Mouse (Mus musculus) hindbrain, embryonic 12.5 days (tissue): ENCODE results near the gene Ncoa7. TPM values are rescaled to one million over a fixed set of nuclear protein-coding genes. Genes with fewer than 3 reads are reported as not detected.

ENCODE experiments used
- ATAC-seq: fragments of 200-750 bp; cut with Nextera tagmentation; 2 replicates; pipeline ENCODE4 v1.8.0; 2017; ENCODE audit warnings: moderate TSS enrichment; ENCODE audit not compliant: low FRiP score
- H3K27ac ChIP-seq: fragments of 300-500 bp; sonication (generic); 2 replicates; pipeline ENCODE4 v1.5.1; 2016; ENCODE audit warnings: mild to moderate bottlenecking
- H3K27me3 ChIP-seq: fragments of 300-500 bp; sonication (generic); 2 replicates; pipeline ENCODE4 v1.6.1; 2016; ENCODE audit warnings: mild to moderate bottlenecking
- H3K36me3 ChIP-seq: fragments of 300-500 bp; sonication (generic); 2 replicates; pipeline ENCODE4 v1.6.1; 2016; ENCODE audit warnings: mild to moderate bottlenecking
- H3K4me1 ChIP-seq: fragments of 300-500 bp; sonication (generic); 2 replicates; pipeline ENCODE4 v1.6.1; 2016
- H3K4me2 ChIP-seq: fragments of 300-500 bp; sonication (generic); replicated peaks from 2 replicates; pipeline ENCODE4 v1.6.1; 2016; ENCODE audit warnings: mild to moderate bottlenecking
- H3K4me3 ChIP-seq: fragments of 300-500 bp; sonication (generic); 2 replicates; pipeline ENCODE4 v1.5.1; 2016; ENCODE audit warnings: mild to moderate bottlenecking
- H3K9ac ChIP-seq: fragments of 300-500 bp; sonication (generic); 2 replicates; pipeline ENCODE4 v1.6.1; 2016; ENCODE audit warnings: mild to moderate bottlenecking, moderate library complexity
- H3K9me3 ChIP-seq: fragments of 300-500 bp; sonication (generic); replicated peaks from 2 replicates; pipeline ENCODE4 v1.6.1; 2016; ENCODE audit warnings: mild to moderate bottlenecking
- WGBS: fragments of 180-500 bp; shearing (Covaris S2); methylation state at CpG from one replicate; pipeline ENCODE4 v1.1.7; 2016; 5-methylcytosine and 5-hydroxymethylcytosine counted together
- polyA plus RNA-seq: library from polyadenylated mRNA; unstranded; fragments of >200 nt; fragmentation: Nextera tagmentation; extraction: Ambion mirVana; gene quantifications from 2 replicates; pipeline ENCODE4 v1.2.1, GENCODE M21; 2016

Ncoa7 gene
- polyA plus RNA-seq, 1 experiment from 2014 or later: 8.6 TPM

- Histone ChIP-seq H3K4me3 (no peak overlapping the region), H3K4me1 (no peaks in the 10 kb centered on the region), H3K27ac (no peak overlapping the region), H3K9me3 (no peaks in the 10 kb centered on the region), H3K36me3 (no peaks in the 10 kb centered on the region), H3K9ac (no peak overlapping the region), H3K4me2 (no peak overlapping the region), H3K27me3 (no peaks in the 10 kb centered on the region)
- 85% methylated on average over 5 of the region's 5 CpGs for WGBS
- no peak for ATAC-seq
These were observed 73.7 kb downstream of the Ncoa7 start for GRCm38 (mm10) chr10:30729157-30730096.

DNA sequence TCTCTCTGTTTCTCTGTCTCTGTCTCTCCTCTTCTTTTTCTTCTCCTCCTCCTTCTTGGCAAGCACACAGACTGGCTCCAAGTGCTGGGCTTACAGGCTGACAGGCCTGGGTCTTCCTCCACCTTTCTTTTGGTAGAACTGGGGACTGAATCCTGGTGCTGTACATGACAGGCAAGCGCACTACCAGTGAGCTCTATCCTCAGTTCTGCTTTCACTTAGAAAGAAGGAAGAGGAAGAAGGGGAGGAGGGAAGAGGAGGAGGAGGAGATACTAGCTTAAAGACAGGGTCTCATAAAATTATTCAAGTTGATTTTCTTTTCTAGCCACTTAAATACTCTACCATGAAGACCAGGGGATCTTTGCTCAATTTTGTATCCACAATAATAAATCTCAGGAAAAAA, 80.1 kb downstream of the Ncoa7 start:
- Histone ChIP-seq H3K9ac (no peak overlapping the region), H3K27me3 (no peaks in the 10 kb centered on the region), H3K4me1 (no peaks in the 10 kb centered on the region), H3K4me3 (no peak overlapping the region), H3K9me3 (no peaks in the 10 kb centered on the region), H3K27ac (no peak overlapping the region), H3K4me2 (no peak overlapping the region), H3K36me3 (no peaks in the 10 kb centered on the region; the same call in 1 of the 2 replicates)
- WGBS: 86% methylated on average over 1 of the region's 1 CpGs
- no peak for ATAC-seq

- 86% methylated on average over 3 of the region's 3 CpGs for WGBS
- no peak overlapping the region for H3K4me3 ChIP-seq
These were observed 82.6 kb downstream of the Ncoa7 start for GRCm38 (mm10) chr10:30720556-30720955.

DNA sequence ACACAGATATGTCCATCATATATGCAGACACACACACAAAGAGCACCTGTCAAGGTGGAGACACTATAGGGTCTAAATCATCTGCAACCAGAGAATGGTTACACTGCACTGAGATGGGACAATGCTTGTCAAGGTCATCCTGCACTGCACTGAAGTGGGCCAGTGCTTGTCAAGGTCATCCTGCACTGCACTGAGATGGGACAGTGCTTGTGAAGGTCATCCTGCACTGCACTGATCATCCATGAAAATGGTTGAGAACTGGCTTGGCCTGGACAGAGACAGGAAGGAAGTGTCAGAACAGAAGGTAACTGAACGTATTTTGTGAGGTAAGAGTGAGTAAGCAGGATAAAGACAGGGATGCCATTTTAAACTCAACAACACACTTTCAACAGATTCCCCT, 83.2 kb downstream of the Ncoa7 start:
- no peak overlapping the region for H3K4me3 ChIP-seq
- no peak overlapping the region for H3K4me2 ChIP-seq
- no peaks in the 10 kb centered on the region for H3K27me3 ChIP-seq
- no peaks in the 10 kb centered on the region for H3K4me1 ChIP-seq
- H3K9me3 ChIP-seq: no peaks in the 10 kb centered on the region
- H3K9ac ChIP-seq: no peak overlapping the region
- H3K36me3 ChIP-seq: no peaks in the 10 kb centered on the region; the same call in 1 of the 2 replicates
- 88% methylated on average over 1 of the region's 1 CpGs for WGBS
- no peak overlapping the region for H3K27ac ChIP-seq
- ATAC-seq: no peak

More at GRCm38 (mm10) chr10:30720556-30720955, 82.6 kb downstream of the Ncoa7 start:
- no peak for ATAC-seq
- H3K9me3 ChIP-seq: no peaks in the 10 kb centered on the region
- H3K27ac ChIP-seq: no peak overlapping the region
- H3K36me3 ChIP-seq: no peaks in the 10 kb centered on the region; the same call in 1 of the 2 replicates
- H3K4me1 ChIP-seq: no peaks in the 10 kb centered on the region
- no peak overlapping the region for H3K9ac ChIP-seq
- H3K4me2 ChIP-seq: no peak overlapping the region
- no peaks in the 10 kb centered on the region for H3K27me3 ChIP-seq

DNA sequence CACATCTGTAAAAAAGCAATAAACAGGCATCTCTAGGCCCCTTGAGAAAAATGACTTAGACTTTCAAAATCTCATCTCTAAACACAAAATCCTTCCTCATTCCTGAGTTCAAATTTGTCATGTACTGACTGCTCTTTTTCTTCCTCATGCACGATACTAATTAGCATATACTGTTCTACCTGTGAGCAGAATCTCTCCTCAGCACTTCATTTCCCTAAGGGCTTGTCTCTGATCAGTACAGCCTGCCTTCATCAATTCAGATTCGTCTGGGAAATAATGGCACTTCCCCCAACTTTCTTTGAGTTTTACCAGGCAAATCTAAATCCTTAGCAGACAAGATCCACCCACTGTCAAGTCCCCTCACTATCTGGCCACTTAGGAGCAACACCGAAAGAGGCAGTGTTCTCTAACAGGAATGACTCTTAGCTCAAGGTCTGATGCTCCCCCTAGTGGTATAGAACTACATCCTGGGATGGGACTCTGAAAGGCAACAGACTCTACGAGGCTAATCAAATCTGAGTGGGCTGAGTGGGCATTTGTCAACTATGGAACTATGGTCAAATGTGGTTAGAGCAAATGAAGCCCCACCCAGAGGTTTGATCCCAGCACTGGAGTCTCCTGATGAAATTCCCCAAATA, 84.3 kb downstream of the Ncoa7 start:
- H3K4me2 ChIP-seq: no peak overlapping the region

DNA sequence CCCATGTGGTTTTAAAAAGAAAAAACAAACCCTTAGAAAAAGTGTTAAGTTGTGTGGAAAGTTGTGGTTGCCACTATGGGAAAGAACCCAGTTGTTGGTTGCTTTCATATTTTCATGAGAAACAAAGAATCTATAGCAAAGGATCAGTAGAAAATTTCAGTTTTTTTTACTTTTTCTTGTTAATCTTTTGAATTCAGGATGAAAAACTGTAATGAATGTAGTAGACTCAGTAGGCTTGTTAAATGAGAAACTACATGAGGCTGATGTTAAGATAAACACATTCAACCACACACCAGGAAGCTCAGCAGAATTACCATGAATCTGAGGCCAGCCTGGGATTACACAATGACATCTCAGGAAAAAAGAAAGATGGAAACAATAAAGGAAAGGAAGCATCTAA, 87.0 kb downstream of the Ncoa7 start:
- no peaks in the 10 kb centered on the region for H3K27me3 ChIP-seq
- H3K9ac ChIP-seq: no peak overlapping the region
- no peaks in the 10 kb centered on the region for H3K9me3 ChIP-seq
- ATAC-seq: no peak
- H3K27ac ChIP-seq: no peak overlapping the region
- no peak overlapping the region for H3K4me3 ChIP-seq
- H3K4me1 ChIP-seq: no peaks in the 10 kb centered on the region
- H3K4me2 ChIP-seq: no peak overlapping the region
- H3K36me3 ChIP-seq: no peaks in the 10 kb centered on the region; the same call in 1 of the 2 replicates

More for the DNA sequence above, 84.3 kb downstream of the Ncoa7 start:
- H3K36me3 ChIP-seq: no peaks in the 10 kb centered on the region; the same call in 1 of the 2 replicates
- no peak overlapping the region for H3K27ac ChIP-seq
- peak; percentile 73; the same call in 1 of the 2 replicates for ATAC-seq
- WGBS: 30% methylated on average over 4 of the region's 4 CpGs
- H3K9me3 ChIP-seq: no peaks in the 10 kb centered on the region
- H3K9ac ChIP-seq: no peak overlapping the region
- no peaks in the 10 kb centered on the region for H3K27me3 ChIP-seq
- no peaks in the 10 kb centered on the region for H3K4me1 ChIP-seq
- no peak overlapping the region for H3K4me3 ChIP-seq

GRCm38 (mm10) chr10:30712540-30712939, 90.6 kb downstream of the Ncoa7 start:
- Histone ChIP-seq H3K4me3 (no peak overlapping the region), H3K4me1 (no peaks in the 10 kb centered on the region), H3K36me3 (no peaks in the 10 kb centered on the region), H3K9ac (no peak overlapping the region), H3K27me3 (no peaks in the 10 kb centered on the region), H3K9me3 (no peaks in the 10 kb centered on the region), H3K27ac (no peak overlapping the region), H3K4me2 (no peak overlapping the region)
- 86% methylated on average over 1 of the region's 1 CpGs for WGBS
- no peak for ATAC-seq

GRCm38 (mm10) chr10:30709846-30710403, 93.2 kb downstream of the Ncoa7 start:
- Histone ChIP-seq H3K9me3 (no peaks in the 10 kb centered on the region), H3K4me2 (no peak overlapping the region), H3K27ac (no peak overlapping the region), H3K27me3 (no peaks in the 10 kb centered on the region), H3K9ac (no peak overlapping the region), H3K4me3 (no peak overlapping the region), H3K4me1 (no peaks in the 10 kb centered on the region), H3K36me3 (no peaks in the 10 kb centered on the region)
- WGBS: 90% methylated on average over 7 of the region's 7 CpGs
- ATAC-seq: no peak

- Histone ChIP-seq H3K27me3 (no peaks in the 10 kb centered on the region), H3K4me3 (no peak overlapping the region), H3K9me3 (no peaks in the 10 kb centered on the region), H3K9ac (no peak overlapping the region), H3K27ac (no peak overlapping the region), H3K4me2 (no peak overlapping the region), H3K36me3 (no peaks in the 10 kb centered on the region), H3K4me1 (no peaks in the 10 kb centered on the region)
- ATAC-seq: no peak
- 77% methylated on average over 5 of the region's 5 CpGs for WGBS
These were observed 95.1 kb downstream of the Ncoa7 start for GRCm38 (mm10) chr10:30708039-30708438.

DNA sequence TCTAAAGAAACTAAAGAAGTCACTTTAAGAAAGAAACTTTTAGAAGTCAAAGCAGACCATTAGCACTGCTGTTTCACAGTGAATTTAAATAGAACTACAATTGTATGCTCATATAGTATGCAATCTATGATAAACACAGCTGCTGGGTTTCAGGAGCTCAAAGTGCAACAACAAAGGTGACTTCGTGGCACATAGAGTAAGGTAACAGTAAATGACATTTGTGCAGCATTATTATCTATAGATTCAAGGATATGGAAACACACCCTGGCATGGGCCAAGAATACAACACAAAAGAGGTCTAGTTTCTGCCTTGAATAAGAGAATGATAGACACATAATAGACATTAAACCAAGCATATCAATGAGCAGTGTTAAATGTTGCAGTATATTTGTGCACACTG, 100.5 kb downstream of the Ncoa7 start:
- no peak overlapping the region for H3K9ac ChIP-seq
- ATAC-seq: no peak
- H3K4me3 ChIP-seq: no peak overlapping the region
- 90% methylated on average over 1 of the region's 1 CpGs for WGBS
- no peaks in the 10 kb centered on the region for H3K36me3 ChIP-seq
- no peaks in the 10 kb centered on the region for H3K27me3 ChIP-seq
- no peak overlapping the region for H3K4me2 ChIP-seq
- no peak overlapping the region for H3K27ac ChIP-seq
- no peaks in the 10 kb centered on the region for H3K9me3 ChIP-seq
- no peaks in the 10 kb centered on the region for H3K4me1 ChIP-seq

GRCm38 (mm10) chr10:30686862-30687261, 116.3 kb downstream of the Ncoa7 start:
- Histone ChIP-seq H3K36me3 (peaks cover 6% of the 10 kb centered on the region), H3K4me1 (no peaks in the 10 kb centered on the region), H3K4me3 (no peak overlapping the region), H3K9me3 (no peaks in the 10 kb centered on the region), H3K27ac (no peak overlapping the region), H3K4me2 (no peak overlapping the region), H3K9ac (no peak overlapping the region), H3K27me3 (no peaks in the 10 kb centered on the region)
- WGBS: 93% methylated on average over 3 of the region's 3 CpGs
- ATAC-seq: no peak

DNA sequence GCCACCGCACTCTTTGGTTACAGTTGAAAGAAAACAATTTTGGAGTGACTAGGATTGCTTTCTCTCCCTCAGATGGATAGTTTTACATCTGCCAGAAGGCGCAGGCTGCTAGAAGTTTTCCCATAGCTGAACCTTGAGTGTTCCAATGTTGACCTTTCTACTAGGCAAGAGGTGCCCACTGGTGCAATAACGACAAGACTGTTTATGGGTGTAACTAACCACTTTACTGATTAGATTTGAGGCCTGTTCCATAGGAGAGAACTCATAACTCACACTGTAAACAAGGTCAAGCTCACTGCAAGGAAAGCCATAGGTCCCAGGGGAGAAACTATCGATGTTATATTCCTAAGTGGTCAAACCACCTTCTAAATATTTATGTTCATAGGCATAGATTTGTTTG, 119.7 kb downstream of the Ncoa7 start:
- H3K9me3 ChIP-seq: no peaks in the 10 kb centered on the region
- H3K4me3 ChIP-seq: no peak overlapping the region
- no peaks in the 10 kb centered on the region for H3K4me1 ChIP-seq
- H3K9ac ChIP-seq: no peak overlapping the region
- ATAC-seq: no peak
- H3K27me3 ChIP-seq: no peaks in the 10 kb centered on the region
- no peaks in the 10 kb centered on the region for H3K36me3 ChIP-seq
- H3K27ac ChIP-seq: no peak overlapping the region
- WGBS: 90% methylated on average over 4 of the region's 4 CpGs
- H3K4me2 ChIP-seq: no peak overlapping the region
